Mouse (Mus musculus) kidney, adult 2 months (tissue): ENCODE results near the gene C5ar1.

Experiments
- CTCF ChIP-seq: fragments of 200-500 bp; conservative IDR thresholded peaks from 2 replicates; pipeline ENCODE4 v1.5.1; 2011; ENCODE audit warnings: low read depth, mild to moderate bottlenecking, control low read depth, low read length, moderate library complexity, mixed read lengths; ENCODE audit not compliant: insufficient read depth, insufficient read length
- POLR2A ChIP-seq: fragments of 200-500 bp; IDR thresholded peaks from one replicate; pipeline ENCODE4 v1.6.1; 2011; ENCODE audit warnings: low read depth, low read length, control low read depth

GRCm38 (mm10) chr7:16263843-16264242, 4.5 kb upstream of the C5ar1 start:
- TF ChIP-seq CTCF (no peak), POLR2A (no peak)
